Mouse (Mus musculus) liver, embryonic 14.5 days (tissue): Measurements from ENCODE around the gene Cd5. TPM values are rescaled to one million over a fixed set of nuclear protein-coding genes. Genes with fewer than 3 reads are reported as not detected.
A peak's percentile ranks its signal among the peaks of the same experiment; 100 is the strongest.

Experiments used
- ATAC-seq: fragments of 200-750 bp; cut with Nextera tagmentation; 2 replicates; pipeline ENCODE4 v1.8.0; 2017; ENCODE audit warnings: moderate number of reproducible peaks, mild to moderate bottlenecking, moderate library complexity; ENCODE audit not compliant: insufficient read depth
- DNase-seq, 3 experiments: peaks; one replicate each; pipeline ENCODE4 v3.0.0-alpha.2; 2012 to 2013; ENCODE audit warnings: low read depth in 3 of 3, low spot score in 3 of 3
- H3K27ac ChIP-seq: fragments of 300-500 bp; sonication (generic); 2 replicates; pipeline ENCODE4 v1.5.1; 2014; ENCODE audit warnings: moderate library complexity, mild to moderate bottlenecking, control low read depth, inconsistent platforms
- H3K27me3 ChIP-seq: fragments of 300-500 bp; sonication (generic); 2 replicates; pipeline ENCODE4 v1.6.1; 2014; ENCODE audit warnings: mild to moderate bottlenecking, low read length, moderate library complexity; ENCODE audit not compliant: control insufficient read depth, insufficient read depth
- H3K36me3 ChIP-seq: fragments of 300-500 bp; sonication (generic); replicated peaks from 2 replicates; pipeline ENCODE4 v1.6.1; 2014; ENCODE audit warnings: low read depth; ENCODE audit not compliant: control insufficient read depth, insufficient read depth
- H3K4me1 ChIP-seq, 2 experiments: fragments of 200-500 bp in 1 of 2; fragments of 300-500 bp in 1 of 2; sonication (generic) in 1 of 2; replicated peaks; 2 replicates each; pipeline ENCODE4 v1.6.1; 2012 to 2014; ENCODE audit warnings: antibody characterized with exemption in 1 of 2, inconsistent platforms in 1 of 2, low read length in 1 of 2; ENCODE audit not compliant: control insufficient read depth in 2 of 2, insufficient read depth in 2 of 2
- H3K4me2 ChIP-seq: fragments of 300-500 bp; sonication (generic); 2 replicates; pipeline ENCODE4 v1.6.1; 2014; ENCODE audit warnings: low read depth, mild to moderate bottlenecking, control low read depth, moderate library complexity
- H3K4me3 ChIP-seq, 2 experiments: fragments of 200-500 bp in 1 of 2; fragments of 300-500 bp in 1 of 2; sonication (generic) in 1 of 2; 2 replicates each; pipeline ENCODE4 v1.5.1; 2012 to 2014; ENCODE audit warnings: low read depth in 2 of 2, low read length in 2 of 2, mild to moderate bottlenecking in 2 of 2, control low read depth in 1 of 2, inconsistent platforms in 1 of 2, moderate library complexity in 1 of 2; ENCODE audit not compliant: insufficient read depth in 1 of 2
- H3K9ac ChIP-seq: fragments of 300-500 bp; sonication (generic); replicated peaks from 2 replicates; pipeline ENCODE4 v1.6.1; 2014; ENCODE audit warnings: mild to moderate bottlenecking, control low read depth, moderate library complexity
- H3K9me3 ChIP-seq: fragments of 300-500 bp; sonication (generic); 2 replicates; pipeline ENCODE4 v1.6.1; 2016; ENCODE audit warnings: low read length, mixed read lengths; ENCODE audit not compliant: control insufficient read depth
- CTCF ChIP-seq: IDR thresholded peaks from 2 replicates; pipeline ENCODE4 v1.5.1; 2016; ENCODE audit warnings: antibody characterized with exemption, low read depth, control low read depth
- EP300 ChIP-seq: IDR thresholded peaks from 2 replicates; pipeline ENCODE4 v1.6.1; 2016; ENCODE audit warnings: antibody characterized with exemption, low read depth
- WGBS: fragments of 180-500 bp; shearing (Covaris S2); extraction: QIAGEN DNeasy Blood & Tissue Kit; methylation state at CpG from one replicate; pipeline ENCODE4 v1.1.7; 2014; ENCODE audit not compliant: insufficient replicate concordance; 5-methylcytosine and 5-hydroxymethylcytosine counted together
- polyA plus RNA-seq, 2 experiments: library from polyadenylated mRNA; depleted of rRNA in 1 of 2; stranded (reverse) in 1 of 2; unstranded in 1 of 2; fragments of >200 nt; fragmentation: Nextera tagmentation in 1 of 2; extraction: Ambion mirVana in 1 of 2; gene quantifications; 2 replicates each; pipeline versions ENCODE4 v1.2.1 to v1.2.3; 2012 to 2014

Cd5 gene
- polyA plus RNA-seq, 2 experiments = 0.02 to 0.04 TPM

GRCm38 (mm10) chr19:10718251-10718775, 20.5 kb downstream of the Cd5 start:
- Histone ChIP-seq H3K9me3 (no peaks in the 10 kb centered on the region), H3K4me2 (no peak overlapping the region), H3K9ac (no peak overlapping the region), H3K4me1 (no peaks in the 10 kb centered on the region), H3K27me3 (no peaks in the 10 kb centered on the region), H3K36me3 (peaks cover 5% of the 10 kb centered on the region), H3K27ac (no peak overlapping the region), H3K4me3 (no peak overlapping the region)
- DNase-seq (no peak), ATAC-seq (no peak)
- WGBS = 63% methylated on average over 7 of the region's 7 CpGs
- TF ChIP-seq EP300 = no peak
- no peak for TF ChIP-seq CTCF

GRCm38 (mm10) chr19:10715476-10715875, 23.3 kb downstream of the Cd5 start:
- H3K27me3 ChIP-seq = no peaks in the 10 kb centered on the region
- 70% methylated on average over 6 of the region's 6 CpGs for WGBS
- H3K4me3 ChIP-seq = no peak overlapping the region
- TF ChIP-seq CTCF = no peak
- no peak for TF ChIP-seq EP300
- H3K4me1 ChIP-seq = no peaks in the 10 kb centered on the region
- DNase-seq = no peak
- H3K9ac ChIP-seq = no peak overlapping the region
- H3K36me3 ChIP-seq = peaks cover 18% of the 10 kb centered on the region
- no peak overlapping the region for H3K4me2 ChIP-seq
- no peaks in the 10 kb centered on the region for H3K9me3 ChIP-seq
- H3K27ac ChIP-seq = no peak overlapping the region
- ATAC-seq = no peak

GRCm38 (mm10) chr19:10714682-10715475, 23.9 kb downstream of the Cd5 start:
- ATAC-seq (no peak), DNase-seq (peak in 1 of 3 experiments; percentile 26)
- Histone ChIP-seq H3K4me3 (no peak overlapping the region), H3K27me3 (no peaks in the 10 kb centered on the region), H3K4me1 (no peaks in the 10 kb centered on the region), H3K9ac (no peak overlapping the region), H3K9me3 (no peaks in the 10 kb centered on the region), H3K27ac (no peak overlapping the region), H3K36me3 (peaks cover 18% of the 10 kb centered on the region), H3K4me2 (no peak overlapping the region)
- WGBS = 37% methylated on average over 4 of the region's 4 CpGs
- peak; percentile 82 for TF ChIP-seq CTCF
- TF ChIP-seq EP300 = no peak

DNA sequence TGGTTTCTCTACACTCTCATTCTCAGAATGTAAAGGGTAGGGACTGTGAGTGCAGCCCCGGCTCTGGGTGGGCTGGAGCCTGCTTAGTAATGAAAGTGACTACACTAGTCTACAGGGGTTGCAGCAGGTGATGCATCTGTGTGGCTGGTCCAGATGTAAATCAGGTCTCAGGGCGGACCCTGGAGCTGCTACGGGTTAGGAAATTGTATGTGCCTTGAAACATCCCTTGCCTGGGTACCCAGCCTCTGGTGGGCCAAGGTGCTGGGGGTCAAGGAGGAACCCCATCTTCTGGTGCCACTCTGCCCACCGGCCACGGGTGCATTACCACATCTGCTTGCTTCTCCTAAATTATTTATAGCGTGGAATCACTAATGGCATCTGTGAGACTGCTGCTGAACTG, 24.6 kb downstream of the Cd5 start:
- Histone ChIP-seq H3K9ac (no peak overlapping the region), H3K9me3 (no peaks in the 10 kb centered on the region), H3K4me1 (no peaks in the 10 kb centered on the region), H3K4me3 (no peak overlapping the region), H3K27me3 (no peaks in the 10 kb centered on the region), H3K27ac (no peak overlapping the region), H3K36me3 (peaks cover 18% of the 10 kb centered on the region), H3K4me2 (no peak overlapping the region)
- 73% methylated on average over 6 of the region's 6 CpGs for WGBS
- ATAC-seq = no peak
- no peak for DNase-seq
- TF ChIP-seq CTCF (no peak), EP300 (no peak)

- ATAC-seq (no peak), DNase-seq (no peak)
- Histone ChIP-seq H3K9me3 (no peaks in the 10 kb centered on the region), H3K9ac (no peak overlapping the region), H3K27ac (no peak overlapping the region), H3K4me2 (no peak overlapping the region), H3K36me3 (peaks cover 18% of the 10 kb centered on the region), H3K4me1 (no peaks in the 10 kb centered on the region), H3K4me3 (no peak overlapping the region), H3K27me3 (no peaks in the 10 kb centered on the region)
- no peak for TF ChIP-seq CTCF
- 82% methylated on average over 10 of the region's 10 CpGs for WGBS
Measured at GRCm38 (mm10) chr19:10713551-10713950, 25.3 kb downstream of the Cd5 start.
